Mouse (Mus musculus): Measurements from ENCODE around the gene Nr2c1. TPM values are rescaled to one million over a fixed set of nuclear protein-coding genes. Genes with fewer than 3 reads are reported as not detected.

The Nr2c1 gene
- polyA plus RNA-seq, 2 experiments from 2014 or later: 2.2 to 3.8 TPM

DNA sequence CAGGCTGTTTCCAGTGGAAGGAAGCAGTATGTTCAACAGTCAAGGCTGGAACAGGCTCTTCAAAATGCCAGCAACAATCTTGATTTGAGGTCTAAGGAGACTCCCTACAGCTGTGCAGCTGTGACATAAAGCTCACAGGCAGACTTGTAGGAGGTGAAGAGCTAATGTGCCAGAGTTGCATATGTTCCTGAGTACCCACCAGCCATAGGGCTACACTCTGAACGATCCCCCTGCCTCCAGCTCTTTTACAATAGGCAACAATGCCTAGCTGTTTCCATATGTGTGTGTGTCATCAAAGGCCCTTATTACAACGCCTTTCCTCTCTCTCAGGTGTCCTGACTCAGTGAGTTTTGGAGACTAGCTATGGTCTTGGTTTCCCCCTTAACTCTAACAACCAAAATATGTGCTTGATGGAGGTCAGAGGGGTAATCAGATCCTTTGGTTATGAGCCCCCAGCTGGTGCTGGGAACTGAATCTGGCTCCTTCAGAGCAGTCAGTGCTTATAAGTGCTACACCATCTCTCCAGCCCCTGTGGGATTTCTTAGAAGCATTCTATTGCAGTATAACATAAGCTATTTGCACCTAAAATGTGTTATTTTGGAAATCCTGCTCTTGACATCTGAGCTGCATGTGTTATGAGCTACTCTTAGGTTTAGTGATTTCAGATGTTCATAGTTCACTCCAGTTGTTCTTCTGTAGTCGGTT, 7.4 kb upstream of the Nr2c1 start:
- ATAC-seq: no peak

- no peak for ATAC-seq
Measured at GRCm38 (mm10) chr10:94142427-94142826, 5.4 kb upstream of the Nr2c1 start.

- ATAC-seq: no peak
Measured at GRCm38 (mm10) chr10:94144581-94144980, 3.2 kb upstream of the Nr2c1 start.

GRCm38 (mm10) chr10:94147391-94147755, 450 bp upstream of the Nr2c1 start:
- ATAC-seq: peak; percentile 41

DNA sequence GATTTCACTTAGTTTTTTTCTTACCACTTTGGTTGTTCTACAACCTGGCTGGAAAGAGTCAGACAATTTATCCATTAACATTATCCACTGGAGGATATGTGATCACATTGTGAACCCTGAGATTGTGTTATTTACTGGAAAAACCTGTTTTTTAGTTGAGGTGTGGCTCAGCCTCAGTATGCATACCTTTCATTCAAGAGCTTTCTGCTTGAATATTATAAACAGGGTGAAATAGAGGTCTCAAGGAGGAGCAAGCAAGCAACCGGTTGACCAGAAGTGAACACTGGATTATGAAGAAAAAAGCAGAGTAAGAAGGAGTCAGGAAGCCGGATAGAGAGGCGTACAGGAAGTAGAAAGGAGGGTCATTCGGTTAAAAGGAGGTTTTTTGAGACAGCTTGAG, 3.7 kb downstream of the Nr2c1 start:
- ATAC-seq: no peak

GRCm38 (mm10) chr10:94153841-94154240, 6.0 kb downstream of the Nr2c1 start:
- ATAC-seq: no peak

- no peak for ATAC-seq
Measured at GRCm38 (mm10) chr10:94158962-94159361, 11.1 kb downstream of the Nr2c1 start.

DNA sequence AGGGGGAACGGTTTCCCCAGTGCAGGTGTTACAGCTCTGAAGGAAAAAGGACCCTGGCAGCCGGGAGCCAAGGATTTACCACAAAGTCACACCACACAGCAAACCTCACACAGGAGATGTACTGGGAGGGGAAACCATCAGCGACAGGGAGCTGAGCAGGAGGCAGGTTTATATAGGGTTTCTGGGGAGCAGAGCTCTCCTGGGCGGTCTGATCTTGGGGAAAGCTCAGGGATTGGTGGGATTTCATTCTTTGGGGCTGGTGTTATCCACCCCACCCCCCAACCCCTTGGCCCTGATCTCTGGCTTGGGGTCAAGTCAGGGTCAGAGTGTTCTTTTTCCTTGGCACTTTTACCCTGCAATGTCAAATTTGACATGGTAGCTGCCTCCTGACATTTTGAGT, 11.6 kb downstream of the Nr2c1 start:
- no peak for ATAC-seq

DNA sequence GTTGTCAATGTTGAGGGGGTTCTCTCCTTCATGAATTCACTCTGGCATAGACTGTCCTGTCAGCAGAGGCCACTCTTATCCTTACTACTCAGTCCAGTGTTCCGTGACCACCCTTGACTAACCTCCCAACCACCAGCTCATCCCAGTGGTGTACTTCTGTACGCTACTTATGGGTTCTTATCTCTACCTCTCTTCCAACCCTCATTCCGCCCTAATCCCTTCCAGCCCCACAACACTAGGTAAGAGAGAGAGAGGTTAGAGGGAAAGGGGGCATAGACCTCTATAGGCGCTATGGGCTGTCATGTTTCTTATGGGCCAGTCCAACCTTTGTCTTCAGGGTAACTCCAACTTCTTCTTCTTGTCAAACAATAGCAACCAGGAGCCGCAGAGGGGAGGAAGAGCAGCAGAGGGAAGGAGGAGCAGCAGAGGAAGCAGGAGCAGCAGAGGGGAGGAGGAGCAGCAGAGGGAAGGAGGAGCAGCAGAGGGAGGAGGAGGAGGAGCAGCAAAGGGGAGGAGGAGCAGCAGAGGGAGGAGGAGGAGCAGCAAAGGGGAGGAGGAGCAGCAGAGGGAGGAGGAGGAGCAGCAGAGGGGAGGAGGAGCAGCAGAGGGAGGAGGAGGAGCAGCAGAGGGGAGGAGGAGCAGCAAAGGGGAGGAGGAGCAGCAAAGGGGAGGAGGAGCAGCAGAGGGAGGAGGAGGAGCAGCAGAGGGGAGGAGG, 13.4 kb downstream of the Nr2c1 start:
- ATAC-seq: no peak

- ATAC-seq: no peak
Measured at GRCm38 (mm10) chr10:94162031-94162430, 14.2 kb downstream of the Nr2c1 start.

DNA sequence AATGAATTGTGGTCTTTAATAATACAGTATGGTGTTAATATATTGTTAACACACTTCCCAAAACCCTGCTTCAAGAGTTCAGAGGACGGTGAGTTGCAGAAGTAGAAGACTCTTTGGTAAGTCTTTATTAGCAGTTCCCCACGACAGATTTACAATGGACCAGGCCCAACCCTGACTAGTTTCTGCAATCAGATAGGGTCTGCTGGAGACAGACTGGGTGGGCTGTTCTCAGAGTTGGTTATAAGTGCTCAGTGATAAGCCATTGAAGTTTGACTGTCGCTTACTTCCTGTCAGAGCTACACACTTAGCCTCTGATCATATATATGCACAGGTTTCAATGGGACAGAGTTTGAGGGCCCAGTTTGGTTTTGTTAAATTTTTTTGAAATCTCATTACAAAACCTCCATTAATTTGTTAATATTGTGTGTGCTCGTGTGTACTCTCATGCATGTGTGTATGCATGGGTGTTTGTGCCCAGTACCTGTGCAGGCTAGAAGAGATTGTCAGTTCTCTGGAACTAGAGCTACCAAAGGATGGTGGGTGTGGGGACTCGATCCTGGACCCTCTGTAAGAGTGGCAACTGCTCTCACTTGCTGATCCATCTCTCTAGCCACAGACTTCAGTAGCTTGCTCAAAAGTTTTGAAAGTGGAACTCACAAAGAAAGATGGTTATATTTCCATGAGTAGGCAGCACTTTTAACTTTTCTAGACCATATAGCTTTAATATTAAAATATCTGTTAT, 16.5 kb downstream of the Nr2c1 start:
- ATAC-seq: no peak

GRCm38 (mm10) chr10:94165426-94165825, 17.6 kb downstream of the Nr2c1 start:
- ATAC-seq: no peak

DNA sequence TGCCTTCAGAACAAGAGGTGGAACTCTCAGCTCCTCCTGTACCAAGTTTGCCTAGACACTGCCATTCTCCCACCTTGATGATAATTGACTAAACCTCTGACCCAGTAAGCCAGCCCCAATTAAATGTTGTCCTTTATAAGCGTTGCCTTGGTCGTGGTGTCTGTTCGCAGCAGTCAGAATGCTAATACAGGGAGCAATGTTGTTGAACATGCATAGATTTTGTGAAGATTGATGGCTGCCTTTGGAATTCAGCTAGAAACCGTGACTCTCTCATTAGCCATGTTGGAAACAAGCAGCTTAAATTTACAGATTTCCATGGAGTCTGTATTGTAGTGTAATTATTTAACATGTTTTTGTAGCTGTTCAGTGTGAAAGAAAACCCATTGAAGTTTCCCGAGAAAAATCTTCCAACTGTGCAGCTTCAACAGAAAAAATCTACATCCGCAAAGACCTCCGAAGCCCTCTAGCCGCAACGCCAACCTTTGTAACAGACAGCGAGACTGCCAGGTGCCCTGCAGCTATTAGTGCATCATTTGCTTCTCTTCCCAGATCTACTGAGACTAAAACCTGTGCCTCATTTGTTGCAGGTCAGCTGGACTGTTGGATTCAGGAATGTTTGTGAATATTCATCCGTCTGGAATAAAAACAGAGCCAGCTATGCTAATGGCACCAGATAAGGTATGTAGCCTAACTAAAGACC, 19.4 kb downstream of the Nr2c1 start:
- ATAC-seq: no peak

GRCm38 (mm10) chr10:94171440-94172130, 23.8 kb downstream of the Nr2c1 start:
- ATAC-seq: no peak

DNA sequence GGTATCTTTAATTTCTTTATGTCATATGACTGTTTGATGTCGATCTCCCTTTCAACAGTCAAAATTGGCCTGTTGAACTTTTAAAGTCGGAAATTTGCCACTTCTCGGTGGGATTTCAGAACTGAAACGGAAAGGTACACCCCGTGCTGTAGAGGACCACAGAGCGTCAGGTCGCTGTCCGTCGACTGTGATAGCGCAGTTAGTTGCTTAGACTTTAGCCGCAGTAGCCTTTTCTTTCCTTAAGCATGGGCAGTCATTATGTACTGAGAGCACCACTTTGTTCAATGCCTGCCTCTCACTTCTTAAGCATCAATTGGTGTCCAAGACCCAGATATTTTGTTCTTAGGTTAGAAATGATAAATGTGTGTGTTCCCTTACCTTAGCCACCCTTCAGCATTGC, 24.3 kb downstream of the Nr2c1 start:
- no peak for ATAC-seq

DNA sequence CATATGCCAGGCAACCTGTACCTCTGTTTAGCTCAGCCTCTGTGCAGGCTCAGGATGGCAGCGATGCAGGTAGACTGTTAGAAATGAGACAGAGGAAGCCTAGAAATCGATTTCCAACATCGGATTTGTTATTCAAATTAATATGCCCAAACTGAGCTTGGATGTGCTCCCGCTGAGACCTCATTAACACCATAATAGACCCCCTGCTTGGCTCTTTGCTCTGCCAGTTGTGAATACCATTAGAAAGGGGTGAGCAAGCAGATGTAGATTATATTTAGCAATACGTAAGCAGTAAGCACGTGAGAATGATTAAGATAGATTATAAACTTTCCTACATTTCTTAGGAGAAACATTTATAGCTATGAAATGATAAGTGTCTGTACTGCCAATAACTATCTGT, 24.9 kb downstream of the Nr2c1 start:
- ATAC-seq: no peak

GRCm38 (mm10) chr10:94174652-94175051, 26.8 kb downstream of the Nr2c1 start:
- ATAC-seq: no peak

GRCm38 (mm10) chr10:94183199-94183598, 35.4 kb downstream of the Nr2c1 start:
- no peak for ATAC-seq

DNA sequence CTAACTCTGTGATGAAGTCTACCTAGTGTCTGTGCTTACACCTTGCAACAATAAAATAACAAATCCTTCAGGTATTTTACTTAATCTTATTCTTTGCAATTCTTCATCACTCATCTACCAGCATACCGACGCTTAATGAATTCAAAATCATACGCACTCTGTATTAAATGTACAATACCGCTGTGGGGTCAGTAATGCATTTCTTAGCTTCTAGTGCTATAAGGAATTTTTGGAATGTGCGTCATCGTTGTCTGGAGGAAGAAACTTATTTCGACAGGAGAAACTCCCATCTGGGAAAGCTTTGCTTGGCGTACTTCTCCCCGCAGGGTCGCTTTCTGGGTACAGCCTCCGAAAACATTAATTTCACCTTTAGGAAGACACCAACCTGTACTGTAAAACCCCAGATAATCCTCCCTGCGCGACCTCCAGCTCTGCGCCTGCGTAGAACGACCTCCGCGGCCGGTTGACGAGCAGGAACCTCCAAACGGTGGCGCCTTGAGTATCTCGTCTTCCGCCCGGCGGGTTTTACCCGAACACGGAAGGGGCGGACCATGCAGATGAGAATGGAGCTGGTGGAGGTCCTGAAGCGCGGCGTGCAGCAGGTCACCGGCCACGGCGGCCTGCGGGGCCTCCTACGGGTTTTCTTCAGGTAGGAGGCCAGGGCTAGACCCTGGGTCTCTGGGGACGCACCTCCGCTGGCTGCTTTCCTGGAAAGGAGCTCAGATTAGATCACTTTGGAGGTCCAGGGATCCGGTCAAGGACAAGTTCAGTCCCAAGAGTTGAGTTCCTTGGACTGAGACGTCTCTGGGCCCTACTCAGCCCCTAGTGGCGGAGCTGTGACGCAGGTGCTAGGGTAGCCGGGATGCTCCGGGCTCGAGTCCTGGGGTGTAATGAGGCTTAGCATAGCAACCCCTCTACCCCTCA, 50.9 kb downstream of the Nr2c1 start, which contains the start of gene Ndufa12:
Gene Ndufa12, plus strand, starts transcription at position 239 of the 924 bp plus-strand sequence.
- ATAC-seq: peak; percentile 98

- no peak for ATAC-seq
Measured at GRCm38 (mm10) chr10:94204973-94205372, 57.1 kb downstream of the Nr2c1 start.

Data from activated CD4-positive, CD25-positive, alpha-beta regulatory T cell, adult 4 months (primary cell).